In genomic region chr6:131712803-131713202, GRCm38 (mm10) we compare ENCODE assay signal across 19 mouse cellular contexts. TPM values are rescaled to one million over a fixed set of nuclear protein-coding genes. Genes with fewer than 3 reads are reported as not detected.
DNase-seq lines count a peak whose midpoint lies in the region; ATAC-seq and TF ChIP-seq lines count a peak whose summit lies in the region.
"Had no signal": no experiment of that assay in that cellular context is flagged by ENCODE, and none has a peak within 500 bp of the region (broad histone marks: within the 10 kb centered on the region; RNA-seq: fewer than 3 reads in every experiment).

No protein-coding gene starts in this region.

- intact Hi-C loops in heart, adult 2 months (cut with DNase I), result no loop called here

- no peak overlapping the region for H3K4me3 ChIP-seq in heart, adult 2 months
- no peak overlapping the region for H3K4me3 ChIP-seq in heart, embryonic 10.5 days
- no peak overlapping the region for H3K4me3 ChIP-seq in midbrain, postnatal 0 days (ENCODE audit: low read depth, low read length)
- H3K4me3 ChIP-seq in midbrain, embryonic 13.5 days (replicated peaks), result no peak overlapping the region
- H3K4me3 ChIP-seq: limb, embryonic 12.5 days had no signal

- H3K79me2 ChIP-seq in heart, adult 2 months (replicated peaks; ENCODE audit: control insufficient read depth, insufficient read depth, low read length), result no peaks in the 10 kb centered on the region

- H3K27ac ChIP-seq in heart, adult 2 months, result no peak overlapping the region
- H3K27ac ChIP-seq in heart, embryonic 10.5 days, result no peak overlapping the region
- no peak overlapping the region for H3K27ac ChIP-seq in midbrain, postnatal 0 days (ENCODE audit: low read depth, low read length)
- H3K27ac ChIP-seq in midbrain, embryonic 13.5 days, result no peak overlapping the region
- H3K27ac ChIP-seq: limb, embryonic 12.5 days had no signal

- H3K9ac ChIP-seq in heart, adult 2 months (ENCODE audit: low read depth, low read length), result no peak overlapping the region
- H3K9ac ChIP-seq in midbrain, postnatal 0 days (replicated peaks; ENCODE audit: low read length, poor library complexity, severe bottlenecking), result no peak overlapping the region
- no peak overlapping the region for H3K9ac ChIP-seq in midbrain, embryonic 13.5 days (replicated peaks)
- H3K9ac ChIP-seq: limb, embryonic 12.5 days had no signal

- DNase-seq in heart, adult 2 months, result no peak
- DNase-seq in heart, embryonic 10.5 days (ENCODE audit: low spot score), result no peak
- DNase-seq in midbrain, postnatal 0 days (ENCODE audit: low spot score), result no peak
- peak; percentile 57 for DNase-seq in ZHBTc4 (ENCODE audit: low read depth, low spot score)
- peak; percentile 52 for DNase-seq in retina, embryonic 14.5 days (ENCODE audit: low spot score)
- DNase-seq in adrenal gland, adult 2 months, result no peak
- DNase-seq in frontal cortex, postnatal 25 days (ENCODE audit: low spot score in 2 of 2), result no peak
- DNase-seq: cerebellum, adult 11-12 months; heart, adult 11 months; kidney, postnatal 25 days; right cerebral cortex, postnatal 25 days; thymus, adult 18-20 months had no signal

- 39% methylated on average over 7 of the region's 7 CpGs for WGBS in heart, adult 2 months
- 43% methylated on average over 7 of the region's 7 CpGs for WGBS in heart, embryonic 10.5 days
- 47% methylated on average over 7 of the region's 7 CpGs for WGBS in midbrain, postnatal 0 days
- whole genome bisulfite sequencing in midbrain, embryonic 13.5 days, result 51% methylated on average over 7 of the region's 7 CpGs

- no peak for TF ChIP-seq EP300 in heart, adult 2 months (IDR thresholded peaks at IDR 0.05; ENCODE audit: insufficient read depth, low read depth, low read length)

- H3K36me3 ChIP-seq in heart, adult 2 months (ENCODE audit: control insufficient read depth, insufficient read depth, low read length), result no peaks in the 10 kb centered on the region
- H3K36me3 ChIP-seq in heart, embryonic 10.5 days, result no peaks in the 10 kb centered on the region
- no peaks in the 10 kb centered on the region for H3K36me3 ChIP-seq in midbrain, postnatal 0 days (ENCODE audit: insufficient read depth, low read length)
- H3K36me3 ChIP-seq in midbrain, embryonic 13.5 days, result no peaks in the 10 kb centered on the region
- H3K36me3 ChIP-seq: limb, embryonic 12.5 days had no signal

- no peaks in the 10 kb centered on the region for H3K27me3 ChIP-seq in heart, adult 2 months (ENCODE audit: control insufficient read depth, insufficient read depth, low read length)
- no peaks in the 10 kb centered on the region for H3K27me3 ChIP-seq in heart, embryonic 10.5 days (ENCODE audit: insufficient read depth, poor library complexity, severe bottlenecking)
- H3K27me3 ChIP-seq in midbrain, postnatal 0 days (ENCODE audit: insufficient read depth, low read length), result no peaks in the 10 kb centered on the region
- H3K27me3 ChIP-seq in midbrain, embryonic 13.5 days, result no peaks in the 10 kb centered on the region
- H3K27me3 ChIP-seq: limb, embryonic 12.5 days had no signal

- no peak for TF ChIP-seq POLR2A in heart, adult 2 months (IDR thresholded peaks at IDR 0.05; ENCODE audit: insufficient read depth, low read depth, low read length)

- TF ChIP-seq CTCF in heart, adult 2 months (IDR thresholded peaks at IDR 0.05), result peak; percentile 13; the same call in 1 of the 2 replicates
- TF ChIP-seq CTCF in midbrain, postnatal 0 days (IDR thresholded peaks at IDR 0.05), result peak; percentile 24; the same call in 1 of the 2 replicates

- H3K4me1 ChIP-seq in heart, adult 2 months (ENCODE audit: control insufficient read depth, insufficient read depth, low read length), result no peaks in the 10 kb centered on the region
- H3K4me1 ChIP-seq in heart, embryonic 10.5 days, result no peaks in the 10 kb centered on the region
- no peaks in the 10 kb centered on the region for H3K4me1 ChIP-seq in midbrain, postnatal 0 days (ENCODE audit: insufficient read depth, low read length)
- no peaks in the 10 kb centered on the region for H3K4me1 ChIP-seq in midbrain, embryonic 13.5 days (replicated peaks)
- H3K4me1 ChIP-seq: limb, embryonic 12.5 days had no signal

- no peak for ATAC-seq in midbrain, postnatal 0 days (ENCODE audit: low FRiP score)
- ATAC-seq in midbrain, embryonic 13.5 days, result no peak

- H3K9me3 ChIP-seq in heart, embryonic 10.5 days, result peaks cover 3% of the 10 kb centered on the region; the same call in 1 of the 2 replicates
- peaks cover 12% of the 10 kb centered on the region; the same call in 1 of the 2 replicates for H3K9me3 ChIP-seq in midbrain, postnatal 0 days (ENCODE audit: low read length)
- H3K9me3 ChIP-seq in midbrain, embryonic 13.5 days, result peaks cover 4% of the 10 kb centered on the region; the same call in 1 of the 2 replicates

- no peak overlapping the region for H3K4me2 ChIP-seq in midbrain, postnatal 0 days (ENCODE audit: low read depth, low read length, poor library complexity, severe bottlenecking)
- no peak overlapping the region for H3K4me2 ChIP-seq in midbrain, embryonic 13.5 days (replicated peaks)
- H3K4me2 ChIP-seq: limb, embryonic 12.5 days had no signal

RNA-seq across cellular contexts. Expression of gene Tas2r114, which starts 22.9 kb away (rescaled TPM):
- total RNA-seq in heart, adult 2 months (2021), result not detected
- not detected in 2 replicates for polyA plus RNA-seq in heart, adult 2 months (2012; rRNA removed)
- polyA plus RNA-seq in heart, embryonic 10.5 days (2016; fragmentation: Nextera tagmentation; extraction: Ambion mirVana), result not detected in 2 replicates
- not detected in 2 replicates for total RNA-seq in midbrain, postnatal 0 days (2014; rRNA removed)
- polyA plus RNA-seq in midbrain, postnatal 0 days (2015; fragmentation: Nextera tagmentation; extraction: Ambion mirVana), result not detected in 2 replicates
- polyA plus RNA-seq in midbrain, embryonic 13.5 days (2015; fragmentation: Nextera tagmentation; extraction: Ambion mirVana), result not detected in 2 replicates
- total RNA-seq in adrenal gland, adult 2 months (2021), result not detected
- not detected in 2 replicates for polyA plus RNA-seq in adrenal gland, adult 2 months (2012; rRNA removed)
- total RNA-seq: adrenal gland, postnatal 4 days had no signal
- polyA plus RNA-seq: cortical plate, adult 2 months; frontal cortex, adult 2 months; heart, postnatal 0 days; limb, embryonic 12.5 days; liver, embryonic 16.5 days had no signal

RNA-seq across cellular contexts. Expression of gene Tas2r105, which starts 25.5 kb away (rescaled TPM):
- not detected for total RNA-seq in heart, adult 2 months (2021)
- polyA plus RNA-seq in heart, adult 2 months (2012; rRNA removed), result not detected in 2 replicates
- not detected in 2 replicates for polyA plus RNA-seq in heart, embryonic 10.5 days (2016; fragmentation: Nextera tagmentation; extraction: Ambion mirVana)
- not detected in 2 replicates for total RNA-seq in midbrain, postnatal 0 days (2014; rRNA removed)
- polyA plus RNA-seq in midbrain, postnatal 0 days (2015; fragmentation: Nextera tagmentation; extraction: Ambion mirVana), result not detected in 2 replicates
- polyA plus RNA-seq in midbrain, embryonic 13.5 days (2015; fragmentation: Nextera tagmentation; extraction: Ambion mirVana), result not detected in 2 replicates
- not detected for total RNA-seq in adrenal gland, adult 2 months (2021)
- polyA plus RNA-seq in adrenal gland, adult 2 months (2012; rRNA removed), result not detected in 2 replicates
- total RNA-seq: adrenal gland, postnatal 4 days had no signal
- polyA plus RNA-seq: cortical plate, adult 2 months; frontal cortex, adult 2 months; heart, postnatal 0 days; limb, embryonic 12.5 days; liver, embryonic 16.5 days had no signal

RNA-seq across cellular contexts. Expression of gene Tas2r104, which starts 27.3 kb away (rescaled TPM):
- total RNA-seq in heart, adult 2 months (2021), result not detected
- not detected in 2 replicates for polyA plus RNA-seq in heart, adult 2 months (2012; rRNA removed)
- not detected in 2 replicates for polyA plus RNA-seq in heart, embryonic 10.5 days (2016; fragmentation: Nextera tagmentation; extraction: Ambion mirVana)
- total RNA-seq in midbrain, postnatal 0 days (2014; rRNA removed), result not detected in 2 replicates
- polyA plus RNA-seq in midbrain, postnatal 0 days (2015; fragmentation: Nextera tagmentation; extraction: Ambion mirVana), result not detected in 2 replicates
- polyA plus RNA-seq in midbrain, embryonic 13.5 days (2015; fragmentation: Nextera tagmentation; extraction: Ambion mirVana), result not detected in 2 replicates
- total RNA-seq in adrenal gland, adult 2 months (2021), result not detected
- not detected in 2 replicates for polyA plus RNA-seq in adrenal gland, adult 2 months (2012; rRNA removed)
- total RNA-seq: adrenal gland, postnatal 4 days had no signal
- polyA plus RNA-seq: cortical plate, adult 2 months; frontal cortex, adult 2 months; heart, postnatal 0 days; limb, embryonic 12.5 days; liver, embryonic 16.5 days had no signal

RNA-seq across cellular contexts. Expression of gene Tas2r106, which starts 34.1 kb away (rescaled TPM):
- total RNA-seq in heart, adult 2 months (2021), result not detected
- not detected in 2 replicates for polyA plus RNA-seq in heart, adult 2 months (2012; rRNA removed)
- not detected in 2 replicates for polyA plus RNA-seq in heart, embryonic 10.5 days (2016; fragmentation: Nextera tagmentation; extraction: Ambion mirVana)
- total RNA-seq in midbrain, postnatal 0 days (2014; rRNA removed), result not detected in 2 replicates
- polyA plus RNA-seq in midbrain, postnatal 0 days (2015; fragmentation: Nextera tagmentation; extraction: Ambion mirVana), result not detected in 2 replicates
- polyA plus RNA-seq in midbrain, embryonic 13.5 days (2015; fragmentation: Nextera tagmentation; extraction: Ambion mirVana), result not detected in 2 replicates
- total RNA-seq in adrenal gland, adult 2 months (2021), result not detected
- not detected in 2 replicates for polyA plus RNA-seq in adrenal gland, adult 2 months (2012; rRNA removed)
- total RNA-seq: adrenal gland, postnatal 4 days had no signal
- polyA plus RNA-seq: cortical plate, adult 2 months; frontal cortex, adult 2 months; heart, postnatal 0 days; limb, embryonic 12.5 days; liver, embryonic 16.5 days had no signal

RNA-seq across cellular contexts. Expression of gene Tas2r107, which starts 52.9 kb away (rescaled TPM):
- total RNA-seq in heart, adult 2 months (2021), result not detected
- not detected in 2 replicates for polyA plus RNA-seq in heart, adult 2 months (2012; rRNA removed)
- polyA plus RNA-seq in heart, embryonic 10.5 days (2016; fragmentation: Nextera tagmentation; extraction: Ambion mirVana), result not detected in 2 replicates
- total RNA-seq in midbrain, postnatal 0 days (2014; rRNA removed), result not detected in 2 replicates
- not detected in 2 replicates for polyA plus RNA-seq in midbrain, postnatal 0 days (2015; fragmentation: Nextera tagmentation; extraction: Ambion mirVana)
- polyA plus RNA-seq in midbrain, embryonic 13.5 days (2015; fragmentation: Nextera tagmentation; extraction: Ambion mirVana), result not detected in 2 replicates
- total RNA-seq in adrenal gland, adult 2 months (2021), result not detected
- not detected in 2 replicates for polyA plus RNA-seq in adrenal gland, adult 2 months (2012; rRNA removed)
- total RNA-seq: adrenal gland, postnatal 4 days had no signal
- polyA plus RNA-seq: cortical plate, adult 2 months; frontal cortex, adult 2 months; heart, postnatal 0 days; limb, embryonic 12.5 days; liver, embryonic 16.5 days had no signal

Comparison
In these comparisons a context has a peak if more than half of its experiments do, and no peak if none do; other contexts are left out.
1. DNase-seq: peak in ZHBTc4 (single experiment) and retina, embryonic 14.5 days (single experiment); none in heart, adult 2 months (0 of 2), heart, embryonic 10.5 days (single experiment), midbrain, postnatal 0 days (single experiment), adrenal gland, adult 2 months (single experiment) and frontal cortex, postnatal 25 days (0 of 2).